Mouse (Mus musculus): Measurements from ENCODE around the gene Disp1. TPM values are rescaled to one million over a fixed set of nuclear protein-coding genes. Genes with fewer than 3 reads are reported as not detected.

Gene Disp1
- polyA plus RNA-seq, 1 experiment from 2014 or later: 8.1 TPM

- no peak overlapping the region for H3K27ac ChIP-seq (replicated peaks)
- H3K4me1 ChIP-seq (replicated peaks): peaks cover 40% of the 10 kb centered on the region
- 82% methylated on average over 5 of the region's 5 CpGs for whole genome bisulfite sequencing
- no peak overlapping the region for H3K9ac ChIP-seq
- H3K4me2 ChIP-seq: no peak overlapping the region
- no peaks in the 10 kb centered on the region for H3K36me3 ChIP-seq
- H3K9me3 ChIP-seq: no peaks in the 10 kb centered on the region
- H3K27me3 ChIP-seq: no peaks in the 10 kb centered on the region
- no peak overlapping the region for H3K4me3 ChIP-seq
- ATAC-seq (ENCODE audit: low read depth): no peak
These were observed 27.2 kb downstream of the Disp1 start for GRCm38 (mm10) chr1:183194151-183194550.

DNA sequence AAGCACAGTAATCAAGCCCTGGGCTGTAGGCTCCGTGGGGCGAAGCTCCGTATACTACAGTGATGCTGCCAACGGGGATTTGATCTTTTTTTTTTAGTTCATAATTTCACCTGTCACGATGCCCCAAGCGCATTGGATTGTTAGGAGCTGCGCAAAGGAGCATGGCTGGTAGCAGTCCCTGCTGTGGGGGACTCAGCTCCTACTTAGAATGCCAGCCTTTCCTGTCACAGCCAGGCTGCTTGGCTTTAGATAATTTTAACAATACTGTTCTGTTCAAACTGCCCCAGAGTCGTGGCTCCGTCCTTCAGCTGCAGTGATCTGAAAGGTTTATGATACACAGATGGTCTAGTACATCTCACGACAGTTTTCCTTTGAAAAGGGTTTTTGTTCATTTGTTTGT lies 29.9 kb downstream of the Disp1 start:
- 40% methylated on average over 10 of the region's 10 CpGs for WGBS
- Histone ChIP-seq H3K9ac (no peak overlapping the region), H3K4me3 (no peak overlapping the region), H3K27me3 (no peaks in the 10 kb centered on the region), H3K27ac (replicated peaks) (no peak overlapping the region), H3K36me3 (no peaks in the 10 kb centered on the region), H3K4me1 (replicated peaks) (peaks cover 41% of the 10 kb centered on the region), H3K9me3 (no peaks in the 10 kb centered on the region), H3K4me2 (no peak overlapping the region)
- ATAC-seq (ENCODE audit: low read depth): no peak

DNA sequence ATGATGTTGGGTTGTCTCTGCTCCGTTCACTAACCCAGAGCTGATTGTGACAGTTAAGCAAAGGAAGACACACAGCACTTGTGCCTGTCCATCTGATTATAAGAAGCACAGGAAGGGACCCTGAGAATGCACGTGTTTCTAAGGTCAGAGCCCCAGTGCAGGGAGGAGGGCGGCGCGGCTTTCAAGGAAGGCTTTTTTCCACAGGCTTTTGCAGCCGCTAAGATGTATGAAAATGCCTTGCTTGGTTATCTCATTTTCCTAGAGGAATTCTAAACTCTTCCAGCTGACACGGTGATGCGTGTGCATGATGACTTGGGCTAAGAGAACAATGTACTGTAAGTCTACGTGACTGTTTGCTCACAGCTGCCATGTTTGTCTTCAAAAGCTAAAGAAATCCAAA lies 30.9 kb downstream of the Disp1 start:
- H3K27ac ChIP-seq (replicated peaks): no peak overlapping the region

GRCm38 (mm10) chr1:183189014-183189662 lies 32.2 kb downstream of the Disp1 start:
- Histone ChIP-seq H3K9me3 (no peaks in the 10 kb centered on the region), H3K4me1 (replicated peaks) (peaks cover 35% of the 10 kb centered on the region), H3K4me3 (no peak overlapping the region), H3K36me3 (no peaks in the 10 kb centered on the region), H3K27me3 (no peaks in the 10 kb centered on the region), H3K4me2 (no peak overlapping the region), H3K9ac (no peak overlapping the region), H3K27ac (replicated peaks) (no peak overlapping the region)
- no peak for ATAC-seq (ENCODE audit: low read depth)
- 63% methylated on average over 10 of the region's 10 CpGs for WGBS

More for the DNA sequence above, 30.9 kb downstream of the Disp1 start:
- no peak overlapping the region for H3K4me2 ChIP-seq
- no peak overlapping the region for H3K4me3 ChIP-seq
- peaks cover 35% of the 10 kb centered on the region for H3K4me1 ChIP-seq (replicated peaks)
- no peaks in the 10 kb centered on the region for H3K36me3 ChIP-seq
- no peak for ATAC-seq (ENCODE audit: low read depth)
- no peak overlapping the region for H3K9ac ChIP-seq
- no peaks in the 10 kb centered on the region for H3K9me3 ChIP-seq
- H3K27me3 ChIP-seq: no peaks in the 10 kb centered on the region
- WGBS: 74% methylated on average over 9 of the region's 9 CpGs

DNA sequence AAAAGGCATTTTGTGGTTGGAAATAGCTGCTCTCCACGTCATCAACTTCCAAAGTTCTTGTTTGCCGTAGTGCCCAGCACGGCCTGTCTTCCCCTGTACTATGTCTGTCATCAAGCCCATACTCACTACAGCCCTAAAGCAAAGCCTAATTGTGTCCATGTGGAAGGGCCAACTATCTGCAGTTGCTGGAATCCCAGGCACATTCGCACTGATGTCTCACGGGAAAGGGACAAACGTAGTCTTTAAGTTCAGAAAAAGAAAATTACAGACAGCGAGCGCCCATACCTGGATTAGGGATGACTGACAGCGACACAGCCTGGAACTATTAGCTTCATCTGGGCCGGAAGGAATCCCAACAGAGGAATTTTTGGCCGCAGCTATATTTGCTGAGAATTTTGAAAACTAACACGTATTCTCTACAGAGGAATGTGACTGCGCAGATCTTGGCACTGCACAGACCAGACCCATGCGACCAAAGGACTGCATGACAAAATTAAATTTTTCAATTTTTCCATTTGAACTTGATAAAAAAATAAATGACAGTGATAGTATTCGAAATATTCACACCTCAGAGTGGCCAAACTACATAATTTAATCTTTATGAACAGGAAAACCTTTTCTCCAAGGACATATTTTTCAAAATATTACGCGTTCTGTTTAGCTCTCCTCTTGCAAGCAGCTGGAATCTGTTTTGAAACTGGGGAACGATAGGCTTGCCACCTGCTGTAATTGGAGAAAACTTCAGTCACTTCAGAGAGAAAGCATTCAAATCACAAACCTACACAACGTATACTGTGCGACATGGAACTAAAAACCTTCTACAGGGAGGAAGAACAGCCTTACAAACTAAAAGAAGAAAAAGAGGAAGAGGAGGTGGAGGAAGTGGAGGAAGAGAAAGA lies 33.0 kb downstream of the Disp1 start:
- peaks cover 39% of the 10 kb centered on the region for H3K4me1 ChIP-seq (replicated peaks)
- no peaks in the 10 kb centered on the region for H3K27me3 ChIP-seq
- no peak overlapping the region for H3K4me3 ChIP-seq
- H3K4me2 ChIP-seq: no peak overlapping the region
- WGBS: 89% methylated on average over 20 of the region's 20 CpGs
- no peaks in the 10 kb centered on the region for H3K36me3 ChIP-seq
- no peak overlapping the region for H3K27ac ChIP-seq (replicated peaks)
- ATAC-seq (ENCODE audit: low read depth): no peak
- no peaks in the 10 kb centered on the region for H3K9me3 ChIP-seq
- H3K9ac ChIP-seq: no peak overlapping the region

DNA sequence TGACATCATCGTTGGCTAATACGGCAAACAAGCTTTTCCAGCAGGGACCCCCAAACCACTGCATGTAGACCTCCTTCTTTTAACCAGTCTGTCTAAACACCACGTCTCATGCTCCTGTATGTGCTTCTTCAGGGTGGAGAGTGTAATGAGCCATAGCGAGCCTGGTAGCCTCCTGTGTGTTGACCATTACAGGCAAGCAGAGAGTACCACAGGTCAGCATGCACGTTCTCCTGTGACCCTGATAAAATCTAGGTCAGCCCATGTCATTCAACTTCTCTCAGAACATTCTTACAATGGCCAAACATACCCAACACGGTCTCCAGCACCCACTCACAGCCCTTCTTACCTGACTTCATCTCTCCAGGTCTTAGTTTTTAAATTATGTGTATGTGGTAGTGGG lies 35.8 kb downstream of the Disp1 start:
- Histone ChIP-seq H3K4me3 (no peak overlapping the region), H3K36me3 (no peaks in the 10 kb centered on the region), H3K9ac (no peak overlapping the region), H3K4me1 (replicated peaks) (peaks cover 38% of the 10 kb centered on the region), H3K9me3 (no peaks in the 10 kb centered on the region), H3K27me3 (no peaks in the 10 kb centered on the region), H3K27ac (replicated peaks) (no peak overlapping the region), H3K4me2 (no peak overlapping the region)
- ATAC-seq (ENCODE audit: low read depth): no peak
- WGBS: 79% methylated on average over 6 of the region's 6 CpGs

DNA sequence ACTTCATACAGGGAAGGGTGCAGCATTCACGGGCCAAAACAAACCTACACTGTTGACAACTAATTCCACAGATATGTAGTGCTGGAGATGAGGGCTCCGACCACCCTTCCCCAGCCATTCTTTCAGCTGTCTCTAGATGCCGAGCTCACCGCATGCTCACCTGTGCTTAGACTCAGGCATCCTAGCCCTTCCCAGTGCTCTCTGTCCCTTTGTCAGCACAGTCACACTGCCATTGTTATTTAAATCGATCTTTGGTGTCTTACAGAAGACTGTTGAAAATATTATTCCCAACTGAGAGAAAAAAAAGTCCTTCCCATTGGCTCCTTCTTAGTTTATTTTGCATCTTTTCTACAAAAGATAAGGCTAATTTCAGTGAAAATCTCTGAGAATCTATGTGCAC lies 36.6 kb downstream of the Disp1 start:
- no peak for ATAC-seq (ENCODE audit: low read depth)

DNA sequence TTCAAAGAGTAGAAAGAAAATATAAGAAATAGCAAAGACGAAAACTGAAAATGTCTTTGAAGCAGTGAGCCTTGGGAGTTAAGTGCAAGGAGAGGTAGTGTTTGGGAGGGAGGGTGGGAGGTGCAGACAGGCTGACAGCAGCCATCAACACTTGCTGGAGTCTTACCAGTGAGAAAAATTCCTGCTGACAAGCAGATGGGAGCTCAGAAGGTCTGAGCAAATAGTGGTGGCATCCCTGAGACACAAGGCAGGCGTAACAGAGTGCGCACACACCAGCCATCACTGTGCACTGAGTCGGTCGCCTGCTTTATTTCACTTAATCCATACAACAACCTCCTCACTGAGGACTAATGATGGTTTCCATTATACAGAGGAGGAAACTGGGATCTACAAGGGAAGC lies 37.8 kb downstream of the Disp1 start:
- H3K4me1 ChIP-seq (replicated peaks): peaks cover 23% of the 10 kb centered on the region
- H3K27me3 ChIP-seq: no peaks in the 10 kb centered on the region
- H3K27ac ChIP-seq (replicated peaks): no peak overlapping the region
- WGBS: 84% methylated on average over 5 of the region's 5 CpGs
- no peak overlapping the region for H3K4me2 ChIP-seq
- no peaks in the 10 kb centered on the region for H3K9me3 ChIP-seq
- no peak for ATAC-seq (ENCODE audit: low read depth)
- H3K4me3 ChIP-seq: no peak overlapping the region
- no peaks in the 10 kb centered on the region for H3K36me3 ChIP-seq
- no peak overlapping the region for H3K9ac ChIP-seq

More for the DNA sequence above, 36.6 kb downstream of the Disp1 start:
- 73% methylated on average over 5 of the region's 5 CpGs for WGBS
- Histone ChIP-seq H3K9me3 (no peaks in the 10 kb centered on the region), H3K27ac (replicated peaks) (no peak overlapping the region), H3K4me2 (no peak overlapping the region), H3K4me3 (no peak overlapping the region), H3K4me1 (replicated peaks) (peaks cover 31% of the 10 kb centered on the region), H3K9ac (no peak overlapping the region), H3K36me3 (no peaks in the 10 kb centered on the region), H3K27me3 (no peaks in the 10 kb centered on the region)

DNA sequence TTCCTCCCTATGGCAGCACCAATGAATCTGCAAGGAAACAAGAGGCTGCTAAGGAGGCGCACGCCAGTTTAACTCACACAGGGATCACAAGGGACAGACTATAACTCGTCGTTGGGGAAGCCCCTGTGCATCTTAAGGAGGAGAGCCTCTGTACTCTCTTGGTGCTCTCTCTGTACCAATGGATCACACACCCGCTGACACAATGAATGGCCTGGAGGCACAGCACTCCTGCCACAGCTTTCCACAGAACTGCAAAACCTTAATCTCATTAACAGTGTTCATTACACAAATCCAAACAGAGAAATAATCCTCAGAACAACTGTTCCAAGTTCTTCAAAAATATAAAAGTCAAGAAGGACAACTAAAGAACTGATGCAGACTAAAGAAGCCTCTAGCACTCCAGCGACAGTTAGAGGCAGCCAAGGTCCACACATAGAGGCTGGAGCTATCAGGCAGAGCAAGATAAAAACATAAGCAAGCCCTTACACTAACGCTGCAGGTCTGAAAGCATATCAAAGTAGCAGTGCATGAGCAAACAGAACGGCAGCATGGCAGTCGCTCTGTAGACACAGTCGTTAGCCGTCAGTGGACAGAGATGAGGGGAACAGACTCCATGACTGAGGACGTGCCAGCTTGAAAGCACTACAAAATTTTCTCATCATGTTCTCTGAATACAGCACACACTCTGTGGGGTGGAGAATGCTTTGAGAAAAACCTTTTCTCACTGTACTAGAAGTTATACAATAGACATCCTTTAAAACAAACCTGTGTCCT lies 38.5 kb downstream of the Disp1 start:
- 45% methylated on average over 12 of the region's 12 CpGs for WGBS

GRCm38 (mm10) chr1:183181030-183181395 lies 40.3 kb downstream of the Disp1 start:
- H3K9me3 ChIP-seq: no peaks in the 10 kb centered on the region
- H3K4me1 ChIP-seq (replicated peaks): peaks cover 26% of the 10 kb centered on the region
- no peak overlapping the region for H3K4me2 ChIP-seq
- no peaks in the 10 kb centered on the region for H3K27me3 ChIP-seq
- H3K36me3 ChIP-seq: no peaks in the 10 kb centered on the region
- H3K9ac ChIP-seq: no peak overlapping the region
- 24% methylated on average over 2 of the region's 2 CpGs for WGBS
- ATAC-seq (ENCODE audit: low read depth): no peak
- H3K27ac ChIP-seq (replicated peaks): no peak overlapping the region
- no peak overlapping the region for H3K4me3 ChIP-seq

More for the DNA sequence above, 38.5 kb downstream of the Disp1 start:
- no peak overlapping the region for H3K4me3 ChIP-seq
- H3K9me3 ChIP-seq: no peaks in the 10 kb centered on the region
- H3K27me3 ChIP-seq: no peaks in the 10 kb centered on the region
- H3K4me1 ChIP-seq (replicated peaks): peaks cover 26% of the 10 kb centered on the region
- H3K4me2 ChIP-seq: no peak overlapping the region
- H3K36me3 ChIP-seq: no peaks in the 10 kb centered on the region
- H3K9ac ChIP-seq: no peak overlapping the region
- H3K27ac ChIP-seq (replicated peaks): peak overlapping the region; percentile 39; the same call in 1 of the 2 replicates
- no peak for ATAC-seq (ENCODE audit: low read depth)

DNA sequence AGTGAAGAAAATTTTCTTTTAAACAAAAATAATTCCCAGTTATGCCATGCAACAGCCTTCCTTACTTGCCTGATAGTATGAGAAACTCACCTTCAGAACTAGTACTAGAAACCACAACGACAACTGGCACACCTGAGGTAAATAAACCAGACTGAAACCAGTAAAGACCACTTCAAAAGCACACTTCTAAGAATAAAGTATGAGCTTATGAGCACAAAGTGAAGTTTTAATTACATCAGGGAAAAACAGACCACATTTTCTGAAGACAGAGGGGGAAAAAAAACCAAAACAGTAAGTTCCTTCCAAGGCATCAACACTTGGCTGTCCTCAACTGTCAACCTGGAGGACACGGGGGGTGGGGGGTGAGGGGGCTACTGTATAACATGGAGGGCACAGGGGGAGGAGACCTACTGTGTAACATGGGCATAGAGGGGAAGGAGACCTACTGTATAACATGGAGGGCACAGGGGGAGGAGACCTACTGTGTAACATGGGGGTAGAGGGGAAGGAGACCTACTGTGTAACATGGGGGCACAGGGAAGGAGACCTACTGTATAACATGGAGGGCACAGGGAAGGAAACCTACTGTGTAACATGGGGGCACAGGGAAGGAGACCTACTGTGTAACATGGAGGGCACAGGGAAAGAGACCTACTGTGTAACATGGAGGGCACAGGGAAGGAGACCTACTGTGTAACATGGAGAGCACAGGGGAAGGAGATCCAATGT lies 40.9 kb downstream of the Disp1 start:
- Histone ChIP-seq H3K27ac (replicated peaks) (no peak overlapping the region), H3K4me2 (no peak overlapping the region), H3K27me3 (no peaks in the 10 kb centered on the region), H3K4me1 (replicated peaks) (peaks cover 26% of the 10 kb centered on the region), H3K36me3 (no peaks in the 10 kb centered on the region), H3K4me3 (no peak overlapping the region), H3K9me3 (no peaks in the 10 kb centered on the region), H3K9ac (no peak overlapping the region)
- WGBS: 92% methylated on average over 2 of the region's 2 CpGs
- no peak for ATAC-seq (ENCODE audit: low read depth)
